8 mouse cellular contexts compared by ENCODE assay signal in the genomic region with DNA sequence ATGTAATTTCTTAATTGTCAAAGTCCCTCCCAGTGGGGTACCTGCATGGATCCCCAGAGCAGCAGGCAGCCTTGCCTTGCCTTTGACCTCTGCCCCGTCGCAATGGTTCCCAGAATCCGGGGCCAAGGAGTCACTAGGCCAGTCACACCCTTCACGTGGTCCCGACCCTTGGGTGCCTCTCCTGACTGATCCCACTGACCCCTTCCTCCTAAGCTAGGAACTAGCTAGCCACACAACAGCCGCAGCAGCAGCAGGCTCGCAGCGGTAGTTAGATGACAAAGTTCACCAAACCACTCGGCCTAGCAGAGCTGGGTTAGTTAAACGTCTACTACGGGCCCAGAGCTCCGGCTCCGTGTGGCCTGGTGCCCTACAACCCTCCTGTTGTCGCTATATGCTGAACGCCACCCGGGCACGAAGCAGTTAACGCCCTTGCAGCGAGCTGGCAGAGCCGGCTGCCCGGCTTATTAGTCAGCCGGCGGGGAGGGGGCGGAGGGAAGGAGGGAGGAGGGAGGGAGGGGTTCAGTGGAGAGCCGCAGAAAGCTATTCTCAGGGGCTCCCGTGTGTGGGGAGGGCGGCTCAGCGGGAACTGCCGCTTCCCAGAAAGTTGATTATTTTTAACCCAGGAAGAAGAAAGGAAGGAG.
DNase-seq lines count a peak whose midpoint lies in the region; ATAC-seq and TF ChIP-seq lines count a peak whose summit lies in the region.

No protein-coding gene starts in this region.

- peak; percentile 59 for ATAC-seq in intestine, postnatal 0 days
- ATAC-seq in midbrain, embryonic 11.5 days (ENCODE audit: low FRiP score): peak; percentile 39; the same call in 1 of the 2 replicates
- ATAC-seq in stomach, embryonic 14.5 days (ENCODE audit: insufficient number of reproducible peaks, insufficient read depth, low FRiP score, low read depth): peak; percentile 57

- TF ChIP-seq POLR2A in spleen, adult 2 months (IDR thresholded peaks at IDR 0.05; ENCODE audit: low read depth, low read length): no peak

- under 1% methylated on average over 28 of the region's 29 CpGs for WGBS in spleen, adult 2 months
- WGBS in intestine, postnatal 0 days: under 1% methylated on average over 29 of the region's 29 CpGs
- under 1% methylated on average over 29 of the region's 29 CpGs for WGBS in limb, embryonic 10.5 days
- WGBS in midbrain, embryonic 11.5 days: 1% methylated on average over 29 of the region's 29 CpGs
- WGBS in stomach, embryonic 14.5 days: under 1% methylated on average over 29 of the region's 29 CpGs

- TF ChIP-seq CTCF in spleen, adult 2 months (IDR thresholded peaks at IDR 0.05; ENCODE audit: extremely low read depth, insufficient read depth, insufficient read length, insufficient replicate concordance): no peak
- no peak for TF ChIP-seq CTCF in intestine, postnatal 0 days (IDR thresholded peaks at IDR 0.05; ENCODE audit: low read depth)

- H3K9me3 ChIP-seq in intestine, postnatal 0 days (ENCODE audit: control insufficient read depth): no peaks in the 10 kb centered on the region
- H3K9me3 ChIP-seq in limb, embryonic 10.5 days (replicated peaks): no peaks in the 10 kb centered on the region
- H3K9me3 ChIP-seq in midbrain, embryonic 11.5 days (ENCODE audit: control insufficient read depth, low read length): no peaks in the 10 kb centered on the region
- no peaks in the 10 kb centered on the region for H3K9me3 ChIP-seq in stomach, embryonic 14.5 days (ENCODE audit: control insufficient read depth, low read depth, low read length)

- DNase-seq in spleen, adult 2 months (ENCODE audit: low read depth in 1 of 2, low spot score in 2 of 2): peak in 1 of 2 experiments; percentile 34
- no peak for DNase-seq in spleen, adult 12 weeks (ENCODE audit: low spot score)
- peak; percentile 85 for DNase-seq in embryo, embryonic 11.5 days (ENCODE audit: low read depth, low spot score)
- DNase-seq in heart, adult 11 months: peak; percentile 99
- DNase-seq in limb, embryonic 10.5 days (ENCODE audit: low spot score): peak; percentile 96
- peak; percentile 98 for DNase-seq in midbrain, embryonic 11.5 days (ENCODE audit: low spot score, missing footprints)

- H3K4me2 ChIP-seq in intestine, postnatal 0 days (replicated peaks; ENCODE audit: low read depth): peak overlapping the region; percentile 65
- peak overlapping the region; percentile 59 for H3K4me2 ChIP-seq in midbrain, embryonic 11.5 days
- peak overlapping the region; percentile 86 for H3K4me2 ChIP-seq in stomach, embryonic 14.5 days (replicated peaks; ENCODE audit: low read depth, low read length)

- H3K36me3 ChIP-seq in spleen, adult 2 months (ENCODE audit: control insufficient read depth, insufficient read depth, low read length): no peaks in the 10 kb centered on the region
- H3K36me3 ChIP-seq in intestine, postnatal 0 days (ENCODE audit: control insufficient read depth, insufficient read depth): no peaks in the 10 kb centered on the region
- H3K36me3 ChIP-seq in limb, embryonic 10.5 days: no peaks in the 10 kb centered on the region
- H3K36me3 ChIP-seq in midbrain, embryonic 11.5 days (ENCODE audit: control insufficient read depth, insufficient read depth, low read length): no peaks in the 10 kb centered on the region
- H3K36me3 ChIP-seq in stomach, embryonic 14.5 days (ENCODE audit: control insufficient read depth, insufficient read depth, low read length): no peaks in the 10 kb centered on the region

- peak overlapping the region; percentile 57 for H3K27ac ChIP-seq in spleen, adult 2 months (ENCODE audit: insufficient read depth, low read length)
- peak overlapping the region; percentile 83 for H3K27ac ChIP-seq in intestine, postnatal 0 days (ENCODE audit: low read depth, low read length)
- peak overlapping the region; percentile 94 for H3K27ac ChIP-seq in limb, embryonic 10.5 days
- peak overlapping the region; percentile 100 for H3K27ac ChIP-seq in midbrain, embryonic 11.5 days (ENCODE audit: low read depth, low read length)
- peak overlapping the region; percentile 100 for H3K27ac ChIP-seq in stomach, embryonic 14.5 days (ENCODE audit: low read length)

- peaks cover 10% of the 10 kb centered on the region for H3K27me3 ChIP-seq in spleen, adult 2 months (ENCODE audit: control insufficient read depth, insufficient read depth, low read length)
- no peaks in the 10 kb centered on the region for H3K27me3 ChIP-seq in intestine, postnatal 0 days (replicated peaks; ENCODE audit: control insufficient read depth, insufficient read depth, low read length)
- no peaks in the 10 kb centered on the region for H3K27me3 ChIP-seq in limb, embryonic 10.5 days (ENCODE audit: low read depth, poor library complexity, severe bottlenecking)
- H3K27me3 ChIP-seq in midbrain, embryonic 11.5 days (ENCODE audit: control insufficient read depth, insufficient read depth, low read length): no peaks in the 10 kb centered on the region
- H3K27me3 ChIP-seq in stomach, embryonic 14.5 days (ENCODE audit: control insufficient read depth, insufficient read depth, low read length): no peaks in the 10 kb centered on the region

- no peak overlapping the region for H3K9ac ChIP-seq in intestine, postnatal 0 days (ENCODE audit: low read depth, low read length)
- H3K9ac ChIP-seq in midbrain, embryonic 11.5 days (ENCODE audit: low read length): peak overlapping the region; percentile 78
- H3K9ac ChIP-seq in stomach, embryonic 14.5 days (replicated peaks; ENCODE audit: low read depth, low read length): peak overlapping the region; percentile 79

- peak overlapping the region; percentile 29; the same call in 1 of the 2 replicates for H3K4me3 ChIP-seq in spleen, adult 2 months (ENCODE audit: extremely low read depth, insufficient read depth, insufficient read length)
- peak overlapping the region; percentile 22 for H3K4me3 ChIP-seq in intestine, postnatal 0 days (ENCODE audit: low read depth, low read length)
- H3K4me3 ChIP-seq in limb, embryonic 10.5 days: peak overlapping the region; percentile 43
- H3K4me3 ChIP-seq in midbrain, embryonic 11.5 days (ENCODE audit: low read depth, low read length): peak overlapping the region; percentile 15
- H3K4me3 ChIP-seq in stomach, embryonic 14.5 days (ENCODE audit: low read depth, low read length): peak overlapping the region; percentile 33

- peaks cover 13% of the 10 kb centered on the region; the same call in 1 of the 2 replicates for H3K4me1 ChIP-seq in spleen, adult 2 months (ENCODE audit: control insufficient read depth, insufficient read depth, insufficient read length)
- peaks cover 22% of the 10 kb centered on the region for H3K4me1 ChIP-seq in intestine, postnatal 0 days (replicated peaks; ENCODE audit: control insufficient read depth, insufficient read depth, low read length)
- H3K4me1 ChIP-seq in limb, embryonic 10.5 days: peaks cover 96% of the 10 kb centered on the region
- peaks cover 77% of the 10 kb centered on the region for H3K4me1 ChIP-seq in midbrain, embryonic 11.5 days (ENCODE audit: control insufficient read depth, insufficient read depth, low read length)
- peaks cover 72% of the 10 kb centered on the region for H3K4me1 ChIP-seq in stomach, embryonic 14.5 days (ENCODE audit: control insufficient read depth, insufficient read depth, low read length)
